Mouse (Mus musculus) T-helper 17 cell (primary cell): ENCODE data around the gene Oxld1.

Source experiments
- in situ Hi-C, 2 experiments: fragments of 300-600 bp; cut with MboI, MseI; formaldehyde crosslinking; loops; 1 replicate in 1 of 2; 2 replicates in 1 of 2; pipeline ENCODE4 v1.15.1; 2025; ENCODE audit warnings: high pct_unique_total_duplicates in 2 of 2

Gene Oxld1

DNA sequence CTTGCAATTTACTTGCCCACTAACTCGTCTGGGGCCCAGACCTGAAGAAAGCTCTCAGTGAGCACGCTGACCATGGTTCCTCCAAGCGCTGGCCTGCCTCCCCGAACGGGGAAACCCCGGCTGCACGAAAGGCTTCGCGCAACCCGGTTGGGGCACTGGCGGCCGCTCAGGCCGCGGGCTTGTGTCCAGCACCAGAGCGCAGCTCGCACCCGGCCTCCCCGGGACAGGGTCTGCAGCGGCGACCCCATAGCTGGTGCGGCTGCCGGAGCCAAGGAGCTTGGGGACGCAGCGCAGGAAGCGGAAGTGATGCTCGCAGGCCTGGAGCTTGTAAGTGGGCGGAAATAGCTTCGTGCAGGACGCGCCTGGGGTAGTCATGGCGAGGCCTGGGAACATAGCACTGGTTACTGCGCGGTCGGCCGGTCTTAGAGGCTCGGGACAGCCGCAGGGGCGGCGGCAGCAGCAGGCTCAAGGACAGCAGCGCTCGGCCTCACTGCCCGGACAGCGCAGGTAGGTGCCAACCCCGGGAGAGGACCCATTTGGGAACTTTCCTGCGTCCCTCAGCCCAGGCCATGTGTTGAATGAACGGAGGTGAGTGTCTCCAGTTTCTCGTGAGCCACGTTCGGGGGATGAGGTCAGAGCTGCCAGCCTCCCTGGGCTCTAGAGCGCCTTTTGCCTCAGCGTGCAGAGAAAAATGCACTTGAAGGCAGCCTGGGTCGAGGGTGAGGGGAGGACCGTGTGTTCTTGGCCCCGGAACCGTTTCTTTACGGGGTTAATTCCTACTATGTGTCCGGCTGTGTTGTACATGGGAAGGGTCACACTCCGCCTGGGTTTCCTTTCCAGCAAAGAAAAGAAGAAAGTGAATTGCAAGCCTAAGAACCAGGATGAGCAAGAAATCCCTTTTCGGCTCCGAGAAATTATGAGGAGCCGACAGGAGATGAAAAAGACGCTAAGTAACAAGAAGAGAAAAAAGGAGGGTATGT lies at the start of gene Oxld1, which contains the start of gene Ccdc137:
TSS of gene Oxld1 (minus strand) at position 297 of the 980 bp plus-strand sequence.
TSS of gene Ccdc137 (plus strand) at position 344 of the 980 bp plus-strand sequence.
- in situ Hi-C loops: no loop called here

DNA sequence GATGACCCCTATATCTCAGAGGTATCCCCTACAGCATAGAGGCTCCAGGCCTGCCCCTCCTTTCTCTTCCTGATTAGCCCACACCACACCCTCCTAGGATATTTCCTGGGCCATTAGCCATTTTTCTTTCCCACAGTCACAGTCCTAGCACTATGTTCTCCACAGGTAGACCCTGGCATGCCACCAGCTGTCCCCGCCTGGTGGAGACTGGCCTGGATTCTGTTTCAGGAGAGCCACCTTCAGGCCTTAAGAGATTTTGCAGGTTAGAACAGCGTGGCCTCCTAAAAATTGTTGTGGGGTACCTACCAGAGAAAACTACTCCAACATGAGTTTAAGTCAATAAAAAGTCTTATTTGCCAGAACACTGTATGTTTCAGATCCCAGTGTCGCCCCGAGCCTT lies 49.0 kb upstream of the Oxld1 start:
- in situ Hi-C loops: no loop called here

- in situ Hi-C loops: no loop called here
Observed at GRCm38 (mm10) chr11:120505661-120506060, 47.8 kb upstream of the Oxld1 start.

GRCm38 (mm10) chr11:120501701-120502100 lies 43.8 kb upstream of the Oxld1 start:
- in situ Hi-C loops: no loop called here

DNA sequence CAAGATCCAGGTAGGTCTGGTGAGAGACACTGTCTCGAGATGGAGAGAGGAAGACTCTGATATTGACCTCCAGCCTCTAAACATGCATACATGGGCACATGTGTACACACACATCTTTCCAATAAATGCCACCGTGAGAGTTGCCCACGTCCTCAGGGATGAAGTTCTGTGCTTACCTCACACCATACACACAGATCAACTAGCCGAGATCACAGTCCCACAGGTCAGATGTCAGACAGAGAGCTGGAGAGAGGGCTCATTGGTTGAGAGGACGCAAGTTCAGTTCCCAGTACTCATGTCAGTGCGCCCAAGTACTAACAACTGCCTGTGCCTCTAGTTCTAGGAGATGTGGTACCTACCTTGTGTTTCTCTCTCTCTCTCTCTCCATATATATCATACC lies 43.1 kb upstream of the Oxld1 start:
- in situ Hi-C loops: no loop called here

DNA sequence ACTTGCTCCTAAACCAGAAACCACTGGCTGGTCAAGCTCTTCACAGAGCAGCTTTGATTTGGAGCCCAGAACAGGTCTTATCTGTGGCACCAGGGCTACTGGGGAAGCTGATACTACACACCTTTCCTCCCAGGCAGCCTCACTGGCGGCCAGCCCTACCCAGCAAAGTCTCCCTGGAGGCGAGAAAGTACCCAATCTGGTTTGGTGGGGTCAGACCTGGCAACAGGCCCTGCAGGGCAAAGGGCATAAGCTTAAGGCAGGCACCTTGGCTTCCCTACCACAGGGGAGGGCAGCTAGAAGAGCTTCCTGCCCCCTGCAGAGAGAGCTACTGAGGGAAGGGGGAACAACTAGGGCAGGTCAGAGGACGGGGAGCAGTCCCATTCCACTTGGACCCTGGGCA lies 42.5 kb upstream of the Oxld1 start:
- in situ Hi-C loops: no loop called here

GRCm38 (mm10) chr11:120499894-120500293 lies 42.0 kb upstream of the Oxld1 start:
- in situ Hi-C loops: no loop called here

DNA sequence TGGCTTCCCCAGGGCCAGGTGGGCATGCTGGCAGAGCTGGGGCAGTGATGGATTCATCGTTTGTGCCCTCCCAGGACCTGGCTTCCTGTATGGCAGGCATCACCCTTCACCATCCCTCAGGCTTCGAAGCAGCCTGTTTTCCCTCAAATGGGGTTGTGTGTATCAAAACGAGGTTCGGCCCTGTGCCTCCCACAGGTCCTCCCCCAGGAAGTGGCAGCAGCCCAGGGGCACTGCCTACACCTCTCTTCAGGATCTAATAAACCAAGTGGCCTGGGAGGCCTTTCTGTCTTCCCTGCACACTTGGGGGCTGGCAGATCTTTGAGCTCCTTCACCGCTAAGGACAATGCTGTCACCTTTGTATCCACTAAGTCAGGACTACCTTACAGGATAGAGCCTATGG lies 41.0 kb upstream of the Oxld1 start:
- in situ Hi-C loops: no loop called here

DNA sequence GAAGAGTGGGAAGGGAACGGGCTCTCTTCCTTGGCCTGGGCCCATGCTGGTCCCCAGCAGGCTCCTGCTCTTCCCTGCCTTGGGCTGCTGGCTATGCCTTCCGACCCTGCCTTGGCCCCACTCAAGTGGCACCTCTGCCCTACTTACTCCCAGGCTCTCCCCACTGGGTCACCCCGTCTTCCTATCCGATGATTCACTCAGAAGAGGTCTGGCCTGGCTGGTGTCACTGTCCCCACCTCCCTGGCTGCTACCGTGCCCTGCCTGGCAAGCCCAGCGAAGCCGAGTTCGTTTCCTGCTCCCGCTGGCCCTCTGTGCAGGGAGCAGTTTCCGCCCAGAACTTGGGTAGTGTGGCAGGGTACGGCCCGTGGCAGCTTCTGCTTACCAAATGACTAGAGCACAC lies 40.4 kb upstream of the Oxld1 start:
- in situ Hi-C loops: no loop called here

- in situ Hi-C loops: no loop called here
Observed at GRCm38 (mm10) chr11:120497436-120497835, 39.6 kb upstream of the Oxld1 start.

- in situ Hi-C loops: no loop called here
Observed at GRCm38 (mm10) chr11:120493911-120494310, 36.0 kb upstream of the Oxld1 start.

DNA sequence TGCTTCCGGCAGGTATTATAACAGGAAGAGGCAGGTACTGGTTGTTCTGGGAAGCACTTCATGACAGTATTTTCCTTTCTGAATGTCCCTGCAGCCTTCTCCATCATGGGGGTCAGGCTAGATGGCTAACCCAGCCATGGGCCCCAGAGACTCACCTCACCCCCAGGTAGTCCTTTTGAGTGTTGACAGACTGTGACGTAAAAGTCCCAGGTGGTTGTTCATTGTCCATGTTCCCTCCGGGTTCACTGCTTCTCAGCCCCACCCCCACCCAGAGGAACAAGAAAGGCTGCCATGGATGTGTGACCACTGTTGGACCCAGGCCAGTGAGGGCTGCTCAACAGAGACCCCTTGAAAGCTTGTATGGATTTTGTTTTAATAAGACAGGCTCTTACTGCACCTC lies 35.5 kb upstream of the Oxld1 start:
- in situ Hi-C loops: no loop called here

DNA sequence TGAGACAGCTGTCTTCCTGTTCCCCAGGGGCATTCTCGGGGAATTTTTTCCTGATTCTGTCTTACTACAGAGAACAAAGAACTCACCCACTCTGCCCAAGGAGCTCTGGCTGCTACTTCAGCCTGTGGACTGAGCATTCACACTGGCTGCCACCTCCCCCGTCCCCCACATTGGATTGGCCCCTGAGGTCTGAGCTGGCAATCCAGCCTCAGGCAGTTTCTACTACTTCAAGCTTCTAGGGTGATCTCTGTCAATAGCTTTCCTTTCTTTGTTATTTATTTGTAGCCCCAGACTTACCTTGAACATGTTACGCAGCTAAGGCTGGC lies 35.0 kb upstream of the Oxld1 start:
- in situ Hi-C loops: no loop called here

- in situ Hi-C loops: no loop called here
Observed at GRCm38 (mm10) chr11:120492024-120492877, 34.4 kb upstream of the Oxld1 start.

- in situ Hi-C loops: no loop called here
Observed at GRCm38 (mm10) chr11:120491317-120492023, 33.6 kb upstream of the Oxld1 start, which contains the start of gene Slc25a10. Gene Slc25a10, plus strand, starts transcription at chr11:120491840.

- in situ Hi-C loops: no loop called here
Observed at GRCm38 (mm10) chr11:120490291-120491046, 32.6 kb upstream of the Oxld1 start.

DNA sequence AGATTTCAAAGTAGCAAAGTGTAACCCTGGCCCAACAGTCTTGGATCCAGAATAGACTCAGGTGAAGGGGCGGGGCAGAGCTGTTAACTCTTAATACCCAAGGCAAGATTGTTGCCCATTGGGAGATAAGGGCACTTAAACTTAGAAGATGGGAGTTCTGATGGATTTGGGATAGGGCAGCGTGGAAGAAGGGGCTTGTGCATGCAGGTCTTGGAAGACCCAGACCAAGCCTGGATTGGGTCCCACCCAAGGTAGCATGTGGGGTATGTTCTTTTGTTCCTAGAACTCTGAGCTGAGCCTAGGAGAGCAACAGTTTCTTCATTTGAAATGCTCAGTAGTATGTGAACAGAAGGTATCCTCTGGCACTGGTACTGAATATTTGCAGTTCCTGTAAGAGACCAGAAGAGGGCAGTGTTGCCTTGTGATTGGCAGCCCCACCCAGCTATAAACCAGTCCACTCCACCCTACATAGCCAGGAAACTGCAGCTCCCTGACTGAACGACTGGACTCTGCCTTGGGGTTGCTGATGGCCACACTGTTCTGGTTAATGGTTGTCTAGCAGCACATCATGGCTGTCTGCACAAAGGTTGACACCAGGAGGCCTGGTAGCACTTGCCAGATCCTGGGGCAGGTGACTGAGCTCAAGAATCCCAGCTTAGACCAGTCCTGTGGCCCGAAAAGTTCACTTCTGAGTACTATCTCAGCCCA lies 31.3 kb upstream of the Oxld1 start:
- in situ Hi-C loops: loop anchor here in 1 of 2 experiments (5.0 kb wide), 1 partner anchor 83 kb away; the partner anchor contains the start of gene P4hb

DNA sequence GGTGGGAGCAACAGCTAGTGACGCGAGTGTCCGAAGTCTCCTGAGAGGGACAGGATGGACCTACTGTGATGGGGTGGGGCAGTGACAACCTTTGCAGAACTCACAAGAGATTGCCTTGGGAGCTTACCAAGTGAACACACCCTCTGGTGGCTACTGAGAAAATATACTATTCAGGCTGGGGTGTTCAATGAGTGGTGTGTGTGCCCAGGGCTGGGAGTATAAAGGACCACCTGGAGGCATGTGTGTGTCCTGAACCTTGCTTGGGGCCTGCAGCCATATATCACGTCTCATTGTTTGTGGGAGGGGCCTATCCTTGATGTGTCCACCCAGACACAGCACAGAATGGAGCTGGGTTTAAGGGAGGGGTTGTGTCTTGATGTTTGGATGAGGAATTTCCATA lies 30.6 kb upstream of the Oxld1 start:
- in situ Hi-C loops: loop anchor here in 1 of 2 experiments (5.0 kb wide), 1 partner anchor 84 kb away; the partner anchor contains the start of gene P4hb

- in situ Hi-C loops: loop anchor here in 1 of 2 experiments (5.0 kb wide), 1 partner anchor 87 kb away; the partner anchor contains the start of gene P4hb
Observed at GRCm38 (mm10) chr11:120485251-120485650, 27.4 kb upstream of the Oxld1 start.
